Mouse (Mus musculus) liver, embryonic 14.5 days (tissue): ENCODE results near the gene Uncx. TPM values are rescaled to one million over a fixed set of nuclear protein-coding genes. Genes with fewer than 3 reads are reported as not detected.

ENCODE experiments used
- ATAC-seq: fragments of 200-750 bp; cut with Nextera tagmentation; 2 replicates; pipeline ENCODE4 v1.8.0; 2017; ENCODE audit warnings: moderate number of reproducible peaks, mild to moderate bottlenecking, moderate library complexity; ENCODE audit not compliant: insufficient read depth
- DNase-seq, 3 experiments: peaks; one replicate each; pipeline ENCODE4 v3.0.0-alpha.2; 2012 to 2013; ENCODE audit warnings: low read depth in 3 of 3, low spot score in 3 of 3
- H3K27ac ChIP-seq: fragments of 300-500 bp; sonication (generic); 2 replicates; pipeline ENCODE4 v1.5.1; 2014; ENCODE audit warnings: moderate library complexity, mild to moderate bottlenecking, control low read depth, inconsistent platforms
- H3K27me3 ChIP-seq: fragments of 300-500 bp; sonication (generic); 2 replicates; pipeline ENCODE4 v1.6.1; 2014; ENCODE audit warnings: mild to moderate bottlenecking, low read length, moderate library complexity; ENCODE audit not compliant: control insufficient read depth, insufficient read depth
- H3K36me3 ChIP-seq: fragments of 300-500 bp; sonication (generic); replicated peaks from 2 replicates; pipeline ENCODE4 v1.6.1; 2014; ENCODE audit warnings: low read depth; ENCODE audit not compliant: control insufficient read depth, insufficient read depth
- H3K4me1 ChIP-seq, 2 experiments: fragments of 200-500 bp in 1 of 2; fragments of 300-500 bp in 1 of 2; sonication (generic) in 1 of 2; replicated peaks; 2 replicates each; pipeline ENCODE4 v1.6.1; 2012 to 2014; ENCODE audit warnings: antibody characterized with exemption in 1 of 2, inconsistent platforms in 1 of 2, low read length in 1 of 2; ENCODE audit not compliant: control insufficient read depth in 2 of 2, insufficient read depth in 2 of 2
- H3K4me2 ChIP-seq: fragments of 300-500 bp; sonication (generic); 2 replicates; pipeline ENCODE4 v1.6.1; 2014; ENCODE audit warnings: low read depth, mild to moderate bottlenecking, control low read depth, moderate library complexity
- H3K4me3 ChIP-seq, 2 experiments: fragments of 200-500 bp in 1 of 2; fragments of 300-500 bp in 1 of 2; sonication (generic) in 1 of 2; 2 replicates each; pipeline ENCODE4 v1.5.1; 2012 to 2014; ENCODE audit warnings: low read depth in 2 of 2, low read length in 2 of 2, mild to moderate bottlenecking in 2 of 2, control low read depth in 1 of 2, inconsistent platforms in 1 of 2, moderate library complexity in 1 of 2; ENCODE audit not compliant: insufficient read depth in 1 of 2
- H3K9ac ChIP-seq: fragments of 300-500 bp; sonication (generic); replicated peaks from 2 replicates; pipeline ENCODE4 v1.6.1; 2014; ENCODE audit warnings: mild to moderate bottlenecking, control low read depth, moderate library complexity
- H3K9me3 ChIP-seq: fragments of 300-500 bp; sonication (generic); 2 replicates; pipeline ENCODE4 v1.6.1; 2016; ENCODE audit warnings: low read length, mixed read lengths; ENCODE audit not compliant: control insufficient read depth
- CTCF ChIP-seq: IDR thresholded peaks from 2 replicates; pipeline ENCODE4 v1.5.1; 2016; ENCODE audit warnings: antibody characterized with exemption, low read depth, control low read depth
- EP300 ChIP-seq: IDR thresholded peaks from 2 replicates; pipeline ENCODE4 v1.6.1; 2016; ENCODE audit warnings: antibody characterized with exemption, low read depth
- WGBS: fragments of 180-500 bp; shearing (Covaris S2); extraction: QIAGEN DNeasy Blood & Tissue Kit; methylation state at CpG from one replicate; pipeline ENCODE4 v1.1.7; 2014; ENCODE audit not compliant: insufficient replicate concordance; 5-methylcytosine and 5-hydroxymethylcytosine counted together
- polyA plus RNA-seq, 2 experiments: library from polyadenylated mRNA; depleted of rRNA in 1 of 2; stranded (reverse) in 1 of 2; unstranded in 1 of 2; fragments of >200 nt; fragmentation: Nextera tagmentation in 1 of 2; extraction: Ambion mirVana in 1 of 2; gene quantifications; 2 replicates each; pipeline versions ENCODE4 v1.2.1 to v1.2.3; 2012 to 2014

Uncx gene
- polyA plus RNA-seq, 2 experiments: not detected

GRCm38 (mm10) chr5:139502281-139502680 is 41.0 kb upstream of the Uncx start:
- ATAC-seq: no peak
- no peak overlapping the region for H3K27ac ChIP-seq
- no peaks in the 10 kb centered on the region; the same call in 1 of the 2 replicates for H3K27me3 ChIP-seq
- no peak for TF ChIP-seq EP300
- TF ChIP-seq CTCF: no peak
- H3K4me2 ChIP-seq: no peak overlapping the region
- H3K4me1 ChIP-seq: no peaks in the 10 kb centered on the region
- no peak overlapping the region for H3K9ac ChIP-seq
- H3K4me3 ChIP-seq: no peak overlapping the region
- DNase-seq: no peak
- no peaks in the 10 kb centered on the region for H3K36me3 ChIP-seq
- 67% methylated on average over 14 of the region's 14 CpGs for WGBS
- no peaks in the 10 kb centered on the region for H3K9me3 ChIP-seq

- Histone ChIP-seq H3K36me3 (no peaks in the 10 kb centered on the region), H3K4me2 (no peak overlapping the region), H3K4me3 (no peak overlapping the region), H3K4me1 (no peaks in the 10 kb centered on the region), H3K9me3 (no peaks in the 10 kb centered on the region), H3K27me3 (no peaks in the 10 kb centered on the region; the same call in 1 of the 2 replicates), H3K9ac (no peak overlapping the region), H3K27ac (no peak overlapping the region)
- ATAC-seq (no peak), DNase-seq (peak; percentile 29 to 53 (median 49))
- TF ChIP-seq CTCF (peak; percentile 91), EP300 (no peak)
- WGBS: 4% methylated on average over 12 of the region's 14 CpGs
Observed at GRCm38 (mm10) chr5:139505073-139505606, 38.2 kb upstream of the Uncx start.

GRCm38 (mm10) chr5:139506207-139506606 is 37.1 kb upstream of the Uncx start:
- ATAC-seq: no peak
- no peaks in the 10 kb centered on the region for H3K36me3 ChIP-seq
- H3K4me2 ChIP-seq: no peak overlapping the region
- no peak for TF ChIP-seq EP300
- TF ChIP-seq CTCF: no peak
- no peaks in the 10 kb centered on the region for H3K4me1 ChIP-seq
- H3K27ac ChIP-seq: no peak overlapping the region
- DNase-seq: no peak
- H3K9me3 ChIP-seq: no peaks in the 10 kb centered on the region
- 11% methylated on average over 5 of the region's 5 CpGs for WGBS
- H3K4me3 ChIP-seq: no peak overlapping the region
- H3K27me3 ChIP-seq: no peaks in the 10 kb centered on the region; the same call in 1 of the 2 replicates
- H3K9ac ChIP-seq: no peak overlapping the region

- DNase-seq (no peak), ATAC-seq (no peak)
- Histone ChIP-seq H3K9me3 (no peaks in the 10 kb centered on the region), H3K27me3 (no peaks in the 10 kb centered on the region; the same call in 1 of the 2 replicates), H3K27ac (no peak overlapping the region), H3K4me3 (no peak overlapping the region), H3K36me3 (no peaks in the 10 kb centered on the region), H3K4me2 (no peak overlapping the region), H3K4me1 (no peaks in the 10 kb centered on the region), H3K9ac (no peak overlapping the region)
- 12% methylated on average over 17 of the region's 17 CpGs for WGBS
- TF ChIP-seq EP300: no peak
- TF ChIP-seq CTCF: no peak
Observed at GRCm38 (mm10) chr5:139510682-139511366, 32.5 kb upstream of the Uncx start.

GRCm38 (mm10) chr5:139512201-139512600 is 31.1 kb upstream of the Uncx start:
- Histone ChIP-seq H3K27me3 (no peaks in the 10 kb centered on the region; the same call in 1 of the 2 replicates), H3K4me1 (no peaks in the 10 kb centered on the region), H3K4me2 (no peak overlapping the region), H3K36me3 (no peaks in the 10 kb centered on the region), H3K4me3 (no peak overlapping the region), H3K9me3 (no peaks in the 10 kb centered on the region), H3K27ac (no peak overlapping the region), H3K9ac (no peak overlapping the region)
- whole genome bisulfite sequencing: 73% methylated on average over 4 of the region's 4 CpGs
- no peak for DNase-seq
- no peak for ATAC-seq
- TF ChIP-seq CTCF (no peak), EP300 (no peak)
